Mouse (Mus musculus) erythroblast, embryonic 14.5 days (primary cell): ENCODE measurements around the gene Slc38a2. TPM values are rescaled to one million over a fixed set of nuclear protein-coding genes. Genes with fewer than 3 reads are reported as not detected.

Experiments used
- H3K27me3 ChIP-seq: 2 replicates; pipeline ENCODE4 v1.6.1; 2012; ENCODE audit warnings: inconsistent platforms; ENCODE audit not compliant: control insufficient read depth
- H3K36me3 ChIP-seq: 2 replicates; pipeline ENCODE4 v1.6.1; 2012; ENCODE audit warnings: mild to moderate bottlenecking, inconsistent platforms; ENCODE audit not compliant: control insufficient read depth
- H3K4me1 ChIP-seq: 2 replicates; pipeline ENCODE4 v1.6.1; 2012; ENCODE audit warnings: inconsistent platforms; ENCODE audit not compliant: control insufficient read depth
- H3K4me3 ChIP-seq: replicated peaks from 2 replicates; pipeline ENCODE3; 2012; ENCODE audit warnings: moderate library complexity, mild to moderate bottlenecking, inconsistent platforms
- H3K9me3 ChIP-seq: 2 replicates; pipeline ENCODE4 v1.6.1; 2012; ENCODE audit warnings: low read length, inconsistent platforms, mixed read lengths; ENCODE audit not compliant: control insufficient read depth
- GATA1 ChIP-seq: IDR thresholded peaks from 2 replicates; pipeline ENCODE4 v1.6.1; 2012; ENCODE audit warnings: low read length, inconsistent platforms, mixed read lengths
- TAL1 ChIP-seq: IDR thresholded peaks from 3 replicates; pipeline ENCODE4 v1.6.1; 2012; ENCODE audit warnings: low read length, inconsistent platforms, mixed read lengths
- polyA plus RNA-seq: library from polyadenylated mRNA; stranded (reverse); fragments of >175 nt; gene quantifications from 2 replicates; pipeline ENCODE4 v1.2.3, GENCODE M21; 2012

Slc38a2 gene
- polyA plus RNA-seq, 1 experiment: 0.98 TPM

DNA sequence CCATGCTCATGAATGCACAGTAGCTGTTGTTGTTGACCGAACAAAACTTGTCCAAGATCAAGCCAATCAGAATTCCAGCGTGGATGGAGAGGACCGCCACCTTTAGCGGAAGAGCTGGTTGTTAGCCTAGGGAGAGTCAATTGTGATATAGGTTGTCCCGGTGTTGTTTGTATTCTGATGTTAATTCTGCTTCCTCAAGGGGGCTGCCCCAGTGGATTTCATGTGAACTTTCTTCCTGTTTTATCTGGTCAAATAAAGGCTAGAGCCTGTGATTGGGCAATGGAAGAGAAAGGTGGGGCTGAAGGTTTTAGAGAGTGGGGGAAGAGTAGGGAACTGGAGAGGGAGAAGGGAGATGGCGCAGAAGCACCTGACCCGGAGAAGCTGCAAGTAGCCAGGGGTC, 22.7 kb upstream of the Slc38a2 start:
- H3K27me3 ChIP-seq: no peaks in the 10 kb centered on the region
- no peak overlapping the region for H3K4me3 ChIP-seq
- H3K36me3 ChIP-seq: no peaks in the 10 kb centered on the region
- no peaks in the 10 kb centered on the region for H3K9me3 ChIP-seq
- no peak for TF ChIP-seq TAL1
- no peaks in the 10 kb centered on the region for H3K4me1 ChIP-seq

DNA sequence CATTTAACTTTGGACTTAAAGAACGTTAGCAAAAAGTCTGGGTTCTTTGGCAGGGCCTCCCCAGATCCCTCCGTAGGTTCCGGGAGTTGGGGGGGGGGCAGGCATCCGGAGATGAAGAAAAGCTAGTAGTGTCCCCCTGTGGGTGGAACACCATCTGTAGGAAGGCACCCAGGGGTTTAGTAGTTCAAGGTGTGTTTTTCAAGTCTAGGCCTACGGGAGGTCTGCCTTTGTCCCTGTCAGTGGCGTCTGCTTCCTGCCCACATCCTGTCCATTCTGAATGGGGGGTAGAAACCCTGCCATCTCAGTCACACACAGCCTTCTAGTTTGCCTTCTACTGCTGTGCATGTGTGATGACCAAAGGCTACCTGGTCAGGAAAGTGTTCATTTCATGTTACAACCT, 20.6 kb upstream of the Slc38a2 start:
- no peak overlapping the region for H3K4me3 ChIP-seq
- no peaks in the 10 kb centered on the region; the same call in 1 of the 2 replicates for H3K27me3 ChIP-seq
- no peaks in the 10 kb centered on the region for H3K9me3 ChIP-seq
- TF ChIP-seq TAL1 (no peak), GATA1 (no peak)
- no peaks in the 10 kb centered on the region for H3K36me3 ChIP-seq
- H3K4me1 ChIP-seq: no peaks in the 10 kb centered on the region; the same call in 1 of the 2 replicates

DNA sequence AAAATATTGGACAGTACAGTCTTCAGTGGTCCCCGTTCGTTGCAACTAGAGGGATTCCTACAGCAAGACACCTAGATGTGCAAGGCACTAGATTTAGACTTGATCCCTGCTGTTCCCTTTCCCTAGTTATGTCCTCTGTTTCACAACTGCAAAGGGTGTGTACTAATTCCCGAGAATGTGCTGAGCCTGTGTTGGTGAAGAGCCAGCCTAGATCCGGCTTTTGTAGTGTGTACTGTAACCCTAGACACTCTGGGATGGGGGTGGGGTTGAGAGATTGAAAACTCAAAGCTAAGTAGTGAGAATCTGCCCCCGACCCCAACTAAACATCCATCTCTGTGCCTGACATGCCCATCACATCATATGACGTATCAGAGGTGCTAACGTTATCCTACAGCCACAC, 18.9 kb upstream of the Slc38a2 start:
- Histone ChIP-seq H3K36me3 (no peaks in the 10 kb centered on the region), H3K4me1 (peaks cover 2% of the 10 kb centered on the region)
- no peak for TF ChIP-seq GATA1
- no peak for TF ChIP-seq TAL1

DNA sequence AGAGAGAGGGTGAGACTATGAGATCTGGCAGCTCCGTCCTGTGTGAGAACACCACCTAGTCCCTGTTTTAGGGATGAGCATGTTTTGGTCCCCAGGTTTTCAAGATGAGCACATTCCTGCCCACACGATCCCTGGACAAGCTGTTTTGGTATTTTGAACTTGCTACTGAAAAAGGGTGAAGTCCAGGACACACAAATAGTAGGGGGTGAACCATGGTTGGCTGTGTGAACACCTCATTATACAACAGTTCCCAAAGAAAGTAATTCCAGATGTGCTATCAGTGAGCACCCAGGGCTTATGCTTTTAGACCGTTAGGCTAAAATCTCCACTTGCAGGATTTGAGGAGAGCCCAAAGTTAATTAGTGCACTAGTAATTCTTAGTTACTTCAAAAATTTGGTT, 17.7 kb upstream of the Slc38a2 start:
- no peak overlapping the region for H3K4me3 ChIP-seq
- no peaks in the 10 kb centered on the region; the same call in 1 of the 2 replicates for H3K27me3 ChIP-seq
- H3K36me3 ChIP-seq: no peaks in the 10 kb centered on the region
- TF ChIP-seq GATA1 (no peak), TAL1 (no peak)
- H3K4me1 ChIP-seq: peaks cover 2% of the 10 kb centered on the region
- H3K9me3 ChIP-seq: no peaks in the 10 kb centered on the region

More for the DNA sequence above, 18.9 kb upstream of the Slc38a2 start:
- Histone ChIP-seq H3K4me3 (no peak overlapping the region), H3K27me3 (no peaks in the 10 kb centered on the region; the same call in 1 of the 2 replicates), H3K9me3 (no peaks in the 10 kb centered on the region)

DNA sequence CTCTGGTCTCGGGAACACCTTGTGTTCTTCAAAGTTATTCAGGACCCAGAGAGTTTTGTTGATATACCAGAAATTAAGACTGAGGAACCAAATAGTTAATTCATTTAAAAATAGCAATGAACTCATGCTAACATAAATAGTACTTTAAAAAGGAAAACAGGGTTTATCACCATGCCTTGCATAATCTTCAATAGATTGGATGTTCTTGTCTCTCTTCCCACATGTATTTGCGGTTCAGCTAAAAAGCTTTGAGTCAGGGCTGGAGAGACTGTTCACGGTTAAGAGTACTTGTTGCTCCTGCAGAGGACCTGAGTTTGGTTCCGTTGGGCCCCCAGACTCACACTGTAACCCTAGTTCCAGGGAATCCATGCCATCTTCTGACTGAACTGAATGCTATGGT, 16.8 kb upstream of the Slc38a2 start:
- TF ChIP-seq TAL1 (no peak), GATA1 (no peak)
- Histone ChIP-seq H3K9me3 (no peaks in the 10 kb centered on the region), H3K27me3 (no peaks in the 10 kb centered on the region; the same call in 1 of the 2 replicates), H3K36me3 (no peaks in the 10 kb centered on the region), H3K4me3 (no peak overlapping the region), H3K4me1 (peaks cover 4% of the 10 kb centered on the region)

DNA sequence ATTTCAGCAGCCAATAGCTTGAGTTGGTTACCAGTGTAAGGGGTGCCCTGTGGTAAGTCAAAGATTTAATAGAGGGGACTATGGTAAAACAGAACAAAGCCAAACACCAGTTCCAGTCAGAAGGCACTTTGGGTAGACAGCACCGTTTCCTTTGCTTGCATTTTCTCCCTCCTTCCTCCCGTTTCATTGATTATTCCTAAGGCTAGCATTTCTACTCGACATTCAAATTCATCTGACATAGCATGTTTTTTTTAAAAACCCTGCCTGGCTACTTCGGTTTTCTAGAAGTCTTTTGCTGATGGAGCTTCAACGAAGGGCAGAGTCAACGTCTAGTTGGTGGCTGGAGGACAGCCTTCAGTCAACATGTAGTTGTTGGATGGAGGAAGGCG, 16.2 kb upstream of the Slc38a2 start:
- Histone ChIP-seq H3K36me3 (no peaks in the 10 kb centered on the region), H3K9me3 (no peaks in the 10 kb centered on the region), H3K4me1 (peaks cover 9% of the 10 kb centered on the region), H3K27me3 (no peaks in the 10 kb centered on the region; the same call in 1 of the 2 replicates), H3K4me3 (no peak overlapping the region)
- TF ChIP-seq TAL1: no peak
- no peak for TF ChIP-seq GATA1

DNA sequence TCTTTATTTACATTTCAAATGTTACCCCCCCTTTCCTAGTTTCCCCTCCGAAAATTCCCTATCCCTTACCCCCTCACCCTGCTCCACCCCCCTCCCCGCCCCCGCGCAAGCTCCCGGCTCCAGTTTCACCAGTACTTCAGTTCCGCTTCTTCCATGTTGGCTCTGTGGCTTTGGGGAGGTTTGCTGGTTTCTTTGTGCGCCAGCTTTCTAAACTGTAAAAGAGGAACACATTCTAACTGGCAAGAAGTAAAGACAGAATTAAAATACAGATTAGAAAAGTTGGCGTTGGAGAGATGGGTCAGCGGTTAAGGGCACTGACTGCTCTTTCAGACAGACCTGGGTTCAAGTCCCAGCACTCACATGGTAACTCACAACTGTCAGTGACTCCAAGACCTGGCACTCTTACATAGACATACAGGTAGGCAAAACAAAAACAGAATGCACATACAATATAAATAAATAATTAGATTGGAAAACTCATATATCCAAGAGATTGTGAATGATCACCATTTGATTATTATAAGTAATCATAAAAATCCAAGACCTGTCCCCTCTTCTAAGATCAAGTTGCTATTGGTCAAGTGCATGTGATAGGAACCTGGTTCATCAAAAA, 15.7 kb upstream of the Slc38a2 start:
- TF ChIP-seq GATA1 (no peak), TAL1 (no peak)
- H3K9me3 ChIP-seq: no peaks in the 10 kb centered on the region
- no peak overlapping the region for H3K4me3 ChIP-seq
- no peaks in the 10 kb centered on the region; the same call in 1 of the 2 replicates for H3K27me3 ChIP-seq
- no peaks in the 10 kb centered on the region for H3K36me3 ChIP-seq
- H3K4me1 ChIP-seq: peaks cover 14% of the 10 kb centered on the region

DNA sequence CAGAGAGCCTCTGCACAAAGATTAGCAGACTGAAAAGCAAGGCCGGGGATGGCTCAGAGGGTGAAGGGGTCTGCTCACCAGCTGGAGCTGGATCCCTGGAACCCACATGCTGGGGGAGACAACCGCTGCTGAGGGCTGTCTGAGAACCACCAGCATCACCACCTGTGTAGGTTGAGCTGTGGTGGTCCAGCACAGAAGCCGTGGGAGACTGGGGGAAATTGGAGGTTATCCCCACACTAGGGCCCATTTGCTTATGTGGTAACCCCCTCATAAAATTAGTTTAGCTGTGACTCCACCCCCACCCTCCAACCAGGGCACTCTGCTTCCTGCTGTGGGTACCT, 15.1 kb upstream of the Slc38a2 start:
- Histone ChIP-seq H3K4me1 (peaks cover 18% of the 10 kb centered on the region), H3K9me3 (no peaks in the 10 kb centered on the region), H3K4me3 (no peak overlapping the region), H3K36me3 (no peaks in the 10 kb centered on the region), H3K27me3 (no peaks in the 10 kb centered on the region; the same call in 1 of the 2 replicates)
- TF ChIP-seq GATA1: no peak
- TF ChIP-seq TAL1: no peak

DNA sequence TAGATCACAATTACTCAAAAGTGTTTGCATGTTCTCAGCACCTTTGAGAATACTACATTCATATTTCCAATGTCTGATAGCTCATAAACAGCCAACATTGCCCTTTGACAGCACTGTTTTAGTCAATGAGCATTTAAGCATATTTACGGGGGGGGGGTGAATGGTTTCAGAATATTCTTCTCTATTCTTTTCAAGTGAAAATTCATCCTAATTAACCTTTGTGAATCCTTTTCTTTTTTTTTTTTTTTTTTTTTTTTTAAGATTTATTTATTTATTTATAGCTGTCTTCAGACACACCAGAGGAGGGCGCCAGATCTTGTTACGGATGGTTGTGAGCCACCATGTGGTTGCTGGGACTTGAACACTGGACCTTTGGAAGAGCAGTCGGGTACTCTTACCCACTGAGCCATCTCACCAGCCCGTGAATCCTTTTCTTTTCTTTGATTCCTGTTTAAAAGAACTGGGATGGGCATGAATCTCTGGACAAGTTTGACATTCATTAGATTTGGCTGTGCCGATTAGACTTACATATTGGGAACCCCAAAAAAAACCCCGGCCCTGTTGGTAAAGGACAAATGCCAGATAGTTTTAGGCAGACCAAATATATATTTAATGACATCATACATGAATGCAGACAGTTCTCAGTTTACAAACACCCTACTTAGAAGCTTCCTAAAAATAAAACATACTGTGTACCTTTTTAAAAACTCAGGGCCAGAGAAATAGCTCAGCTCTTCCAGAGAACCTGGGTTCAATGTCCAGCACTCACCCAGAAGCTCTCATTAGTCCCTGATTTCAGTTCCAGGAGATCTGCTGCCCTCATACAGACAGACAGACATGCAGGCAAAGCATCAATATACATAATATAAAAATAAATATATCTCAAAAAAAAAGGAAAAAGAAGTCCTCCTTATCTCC, 14.5 kb upstream of the Slc38a2 start:
- no peaks in the 10 kb centered on the region for H3K36me3 ChIP-seq
- TF ChIP-seq GATA1 (no peak), TAL1 (no peak)
- H3K9me3 ChIP-seq: no peaks in the 10 kb centered on the region
- H3K27me3 ChIP-seq: no peaks in the 10 kb centered on the region; the same call in 1 of the 2 replicates
- H3K4me1 ChIP-seq: peaks cover 22% of the 10 kb centered on the region
- no peak overlapping the region for H3K4me3 ChIP-seq
